Mouse (Mus musculus): ENCODE measurements around the gene Fgfr2.
"Not testable (repeated sequence)": the region's sequence is repeated elsewhere in the genome, so short reads cannot be mapped to it uniquely, and the experiment has no call there.

Fgfr2 gene

DNA sequence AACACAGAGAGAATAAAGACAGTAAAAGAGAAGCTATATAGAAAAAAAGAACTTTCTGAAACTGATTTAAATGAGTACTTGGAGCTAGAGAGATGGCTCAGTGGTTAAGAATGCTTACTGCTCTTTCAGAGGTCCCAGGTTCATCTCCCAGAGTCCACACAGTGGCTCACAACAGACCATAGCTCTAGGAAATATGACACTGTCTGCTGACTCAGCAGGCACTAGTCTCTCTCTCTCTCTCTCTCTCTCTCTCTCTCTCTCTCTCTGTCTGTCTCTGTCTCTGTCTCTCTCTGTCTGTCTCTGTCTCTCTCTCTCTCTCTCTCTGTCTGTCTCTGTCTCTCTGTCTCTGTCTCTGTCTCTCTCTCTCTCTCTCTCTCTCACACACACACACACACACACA lies 620.7 kb downstream of the Fgfr2 start:
- DNase-seq (ENCODE audit: low spot score), result not testable (repeated sequence)

- no peak for DNase-seq (ENCODE audit: low spot score)
Measured at GRCm38 (mm10) chr7:132497142-132497541, 626.0 kb downstream of the Fgfr2 start.

DNA sequence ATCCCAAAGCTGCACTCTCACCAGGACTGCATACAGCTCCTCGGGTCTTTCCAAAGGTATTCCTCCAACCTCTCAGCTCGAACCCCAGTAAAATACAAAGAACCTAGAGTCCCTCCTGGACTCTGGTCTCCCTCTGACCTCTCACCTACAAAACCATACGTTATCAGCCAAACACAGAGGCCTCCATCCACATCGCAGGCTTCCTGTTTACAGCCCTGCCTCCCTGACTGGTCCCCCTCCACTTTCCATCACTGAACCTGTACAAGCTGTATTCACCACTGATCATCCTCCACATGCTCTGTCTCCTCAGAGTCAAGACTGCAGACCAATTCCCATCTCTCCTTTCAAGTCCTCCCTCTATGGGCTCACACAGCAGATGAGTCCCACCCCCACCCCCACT lies 628.9 kb downstream of the Fgfr2 start:
- DNase-seq (ENCODE audit: low spot score), result no peak

GRCm38 (mm10) chr7:132493632-132494031 lies 629.5 kb downstream of the Fgfr2 start:
- DNase-seq (ENCODE audit: low spot score), result no peak

- DNase-seq (ENCODE audit: low spot score), result no peak
Measured at GRCm38 (mm10) chr7:132491902-132492301, 631.2 kb downstream of the Fgfr2 start.

DNA sequence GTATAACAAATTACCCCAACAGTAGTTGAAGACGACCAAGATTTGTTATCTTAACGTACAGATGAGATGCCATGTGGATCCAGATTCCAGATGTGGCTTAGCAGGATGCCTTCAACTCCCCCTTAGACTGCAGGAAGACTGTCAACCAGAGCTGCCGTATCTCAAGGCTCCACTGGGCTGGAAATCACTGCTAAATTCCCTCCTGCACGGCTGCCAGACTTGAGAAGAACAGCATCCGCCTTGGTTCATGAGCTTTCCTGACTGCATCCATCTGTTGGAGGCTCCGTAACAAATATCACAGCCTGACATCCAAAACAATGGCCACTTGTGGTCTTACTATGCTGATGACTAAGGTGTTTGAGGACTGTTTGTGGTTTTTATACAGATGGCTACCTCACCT lies 635.8 kb downstream of the Fgfr2 start:
- no peak for DNase-seq (ENCODE audit: low spot score)

- no peak for DNase-seq (ENCODE audit: low spot score)
Measured at GRCm38 (mm10) chr7:132486403-132487178, 636.6 kb downstream of the Fgfr2 start.

DNA sequence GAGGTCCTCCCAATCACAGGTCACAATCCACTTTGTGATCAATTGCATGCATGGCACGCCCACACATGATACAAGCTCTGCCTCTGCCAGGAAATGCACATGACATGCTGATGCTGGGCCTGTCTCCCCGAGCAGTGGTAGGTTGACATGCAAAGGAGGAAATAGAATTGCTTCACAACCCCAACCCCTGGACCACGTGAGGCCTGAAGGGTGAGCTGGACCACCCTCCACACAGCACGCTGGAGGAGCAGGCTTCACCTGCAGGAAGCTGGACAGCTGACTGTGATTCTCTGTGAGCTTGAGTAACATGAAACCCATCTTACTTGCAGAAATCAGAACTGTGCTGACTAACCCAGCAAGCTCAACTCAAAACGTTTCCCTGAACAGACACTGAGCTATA lies 638.7 kb downstream of the Fgfr2 start:
- no peak for DNase-seq (ENCODE audit: low spot score)

GRCm38 (mm10) chr7:132480696-132481306 lies 642.3 kb downstream of the Fgfr2 start:
- DNase-seq (ENCODE audit: low spot score), result no peak

DNA sequence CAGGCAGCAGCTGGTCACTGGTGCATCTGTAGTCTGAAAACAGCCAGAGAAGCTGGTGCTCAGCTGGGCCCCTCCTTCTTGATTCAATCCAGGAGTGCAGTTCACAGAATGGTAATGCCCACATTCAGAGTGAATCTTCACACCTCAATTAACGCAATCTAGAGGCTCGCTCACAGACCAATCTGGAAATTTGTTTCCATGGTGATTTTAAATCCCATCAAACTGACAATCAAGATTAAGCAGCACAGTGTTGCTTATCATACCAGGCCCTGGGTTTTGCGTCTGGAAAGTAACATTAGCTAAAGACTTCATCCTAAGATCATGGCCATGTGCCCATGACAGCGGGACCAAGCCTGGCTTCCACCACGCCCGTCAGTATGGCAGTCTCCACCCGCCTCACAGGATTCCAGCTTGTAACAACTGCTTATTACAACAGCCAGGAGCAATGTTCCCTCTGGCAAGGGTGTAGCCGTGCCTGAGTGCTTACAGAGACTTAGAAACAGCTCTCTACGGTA lies 644.8 kb downstream of the Fgfr2 start:
- DNase-seq (ENCODE audit: low spot score), result no peak

GRCm38 (mm10) chr7:132477753-132478152 lies 645.4 kb downstream of the Fgfr2 start:
- DNase-seq (ENCODE audit: low spot score), result no peak

DNA sequence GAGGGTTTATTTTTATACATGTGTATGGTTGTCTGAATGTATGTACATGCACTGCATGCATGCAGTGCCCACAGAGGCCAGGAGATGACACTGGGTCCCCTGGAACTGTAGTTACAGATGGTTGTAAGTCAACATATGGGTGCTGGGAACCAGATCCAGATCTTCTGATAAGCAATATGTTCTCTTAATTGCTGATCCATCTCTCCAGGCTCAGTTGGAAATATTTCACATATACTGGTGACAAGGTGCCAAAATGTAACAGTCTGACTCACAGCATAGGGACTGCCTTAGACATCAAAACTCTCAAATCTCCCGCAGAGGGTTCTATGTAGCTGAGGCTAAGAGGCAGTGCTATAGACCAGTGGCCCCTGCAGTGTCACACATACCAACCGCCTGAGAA lies 646.7 kb downstream of the Fgfr2 start:
- DNase-seq (ENCODE audit: low spot score), result no peak

DNA sequence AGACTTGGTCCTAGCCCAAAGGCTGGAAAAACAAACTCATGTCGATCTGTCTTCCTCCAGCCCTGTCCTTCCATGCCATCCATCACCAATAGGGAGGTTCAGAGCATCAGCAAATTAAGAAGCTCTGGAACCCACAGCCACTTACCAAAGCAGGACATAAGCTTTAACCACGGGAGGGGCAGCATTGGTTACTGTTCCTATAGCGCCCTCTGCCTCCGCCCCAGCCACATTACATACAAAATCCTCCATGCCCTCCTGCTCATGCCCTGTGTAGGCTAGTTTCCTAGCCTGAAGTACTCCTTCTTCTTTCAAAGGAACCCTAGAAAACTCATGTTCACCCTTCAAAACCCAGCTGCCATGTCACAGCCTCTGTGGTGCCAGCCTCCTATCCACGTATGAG lies 648.1 kb downstream of the Fgfr2 start:
- DNase-seq (ENCODE audit: low spot score), result peak; percentile 49

DNA sequence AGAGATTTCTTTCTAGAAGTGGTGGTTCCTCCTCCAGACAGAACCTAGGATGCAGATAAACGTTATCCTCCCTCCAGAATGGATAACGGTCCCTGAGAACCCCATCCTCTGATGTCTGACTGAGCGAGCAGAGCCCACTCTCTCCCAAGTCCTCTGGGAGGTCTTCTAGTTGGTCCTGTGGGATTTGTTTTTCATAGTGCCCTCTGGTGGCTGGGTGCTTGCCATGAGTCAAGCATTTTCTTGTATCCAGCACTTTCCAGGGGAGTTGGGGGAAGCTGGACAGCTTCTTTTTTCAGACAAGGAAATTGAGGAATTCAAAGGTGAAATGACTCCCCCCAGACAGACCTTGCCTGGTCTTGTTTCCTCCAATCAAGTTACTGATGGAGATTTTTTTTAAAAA lies 651.8 kb downstream of the Fgfr2 start:
- peak; percentile 31 for DNase-seq (ENCODE audit: low spot score)

- DNase-seq (ENCODE audit: low spot score), result no peak
Measured at GRCm38 (mm10) chr7:132468391-132468790, 654.8 kb downstream of the Fgfr2 start.

DNA sequence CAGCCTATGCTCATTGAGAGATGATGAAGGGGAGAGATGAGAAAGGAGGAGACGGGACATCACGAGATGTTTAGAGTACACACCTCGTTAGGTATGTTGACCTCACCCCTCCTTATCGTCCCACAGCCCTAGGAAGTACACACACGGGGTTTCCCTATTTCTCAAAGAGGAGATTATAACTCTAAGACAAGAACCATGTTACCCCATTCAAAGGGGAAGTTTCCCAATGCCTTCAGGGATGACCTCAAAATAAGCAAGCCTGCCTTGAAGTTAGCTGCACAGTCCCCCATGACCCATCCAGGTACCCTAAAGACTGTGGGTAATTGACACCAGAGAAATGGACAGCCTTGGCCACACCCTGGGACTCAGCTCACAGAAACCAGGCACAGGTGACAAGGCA lies 657.3 kb downstream of the Fgfr2 start:
- DNase-seq (ENCODE audit: low spot score), result no peak

DNA sequence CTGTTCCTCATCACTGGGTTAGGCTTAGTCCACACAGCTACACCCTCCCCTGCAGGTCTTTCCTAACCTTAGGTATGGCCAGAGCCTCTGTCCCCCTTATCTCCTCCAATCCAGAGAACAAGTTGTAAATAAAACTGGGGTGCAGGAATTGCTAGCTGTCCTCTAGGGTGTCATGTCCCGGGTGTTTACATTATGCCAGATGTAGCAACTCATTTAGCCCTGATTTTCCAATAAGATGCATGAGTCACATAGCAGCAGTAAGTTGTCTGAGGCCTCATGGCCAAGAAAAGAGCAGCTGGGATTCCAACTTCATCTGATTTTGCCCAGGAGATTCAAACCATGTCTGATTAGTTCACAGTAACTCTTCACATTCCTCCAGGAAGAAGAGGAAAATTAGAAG lies 658.3 kb downstream of the Fgfr2 start:
- no peak for DNase-seq (ENCODE audit: low spot score)

DNA sequence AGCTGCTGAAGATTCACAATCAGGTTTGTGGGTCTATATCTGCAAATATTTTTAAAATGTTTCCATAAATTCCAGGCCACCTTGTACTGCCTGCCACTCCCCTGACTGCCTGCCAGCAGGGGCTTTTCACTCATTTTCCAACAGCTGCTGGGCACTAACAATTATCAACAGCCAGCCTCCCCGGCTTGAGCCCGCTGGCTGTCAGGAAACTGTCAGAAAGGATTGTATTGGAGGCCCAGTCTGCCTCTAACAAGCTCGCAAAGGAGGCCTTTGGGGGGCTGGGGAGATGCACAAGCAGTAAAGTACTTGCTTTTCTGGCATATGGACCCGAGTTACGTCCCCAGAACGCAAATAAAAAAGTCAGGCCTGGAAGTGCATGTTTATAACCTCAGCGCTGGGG lies 664.7 kb downstream of the Fgfr2 start:
- no peak for DNase-seq (ENCODE audit: low spot score)

- no peak for DNase-seq (ENCODE audit: low spot score)
Measured at GRCm38 (mm10) chr7:132455071-132455720, 668.0 kb downstream of the Fgfr2 start.

DNA sequence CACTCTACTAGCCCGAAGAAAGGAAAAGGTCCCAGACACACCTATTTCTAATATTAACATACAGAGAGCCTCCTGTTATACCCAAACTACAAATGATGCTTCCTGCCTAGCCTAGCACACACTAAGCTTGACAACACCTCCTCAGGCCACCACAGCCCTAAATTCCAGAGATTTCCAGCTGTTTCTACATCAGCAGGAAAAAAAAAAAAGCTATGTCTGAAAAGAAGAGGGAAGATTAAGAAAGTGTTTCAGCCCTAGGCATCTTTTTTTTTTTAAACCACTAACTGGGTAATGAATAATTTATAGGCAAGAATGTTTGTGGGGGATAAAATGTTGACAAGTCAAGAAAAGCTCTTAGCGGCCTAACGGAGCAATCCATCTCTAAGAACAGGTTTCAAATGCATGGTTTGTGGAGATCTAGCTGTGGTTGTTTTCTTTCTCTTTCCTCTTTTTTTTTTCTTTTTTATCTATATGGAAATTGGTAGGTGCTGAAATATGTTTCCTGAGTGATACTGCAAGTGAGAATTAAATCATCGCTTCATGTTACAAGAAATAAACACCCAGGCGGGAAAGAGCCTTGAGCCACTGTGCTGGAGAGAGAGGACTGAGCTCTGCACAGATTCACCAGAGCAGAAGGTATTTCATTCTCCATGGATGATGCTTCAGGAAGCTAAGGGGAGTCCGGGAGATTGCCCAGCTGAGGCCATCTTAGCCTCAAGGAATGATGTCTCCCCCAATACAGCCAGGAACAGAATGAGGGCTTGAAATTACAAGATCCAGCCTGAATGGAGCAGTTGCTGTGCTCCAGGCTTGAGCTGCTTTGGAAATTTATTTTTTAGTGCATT lies 673.0 kb downstream of the Fgfr2 start:
- no peak for DNase-seq (ENCODE audit: low spot score)

DNA sequence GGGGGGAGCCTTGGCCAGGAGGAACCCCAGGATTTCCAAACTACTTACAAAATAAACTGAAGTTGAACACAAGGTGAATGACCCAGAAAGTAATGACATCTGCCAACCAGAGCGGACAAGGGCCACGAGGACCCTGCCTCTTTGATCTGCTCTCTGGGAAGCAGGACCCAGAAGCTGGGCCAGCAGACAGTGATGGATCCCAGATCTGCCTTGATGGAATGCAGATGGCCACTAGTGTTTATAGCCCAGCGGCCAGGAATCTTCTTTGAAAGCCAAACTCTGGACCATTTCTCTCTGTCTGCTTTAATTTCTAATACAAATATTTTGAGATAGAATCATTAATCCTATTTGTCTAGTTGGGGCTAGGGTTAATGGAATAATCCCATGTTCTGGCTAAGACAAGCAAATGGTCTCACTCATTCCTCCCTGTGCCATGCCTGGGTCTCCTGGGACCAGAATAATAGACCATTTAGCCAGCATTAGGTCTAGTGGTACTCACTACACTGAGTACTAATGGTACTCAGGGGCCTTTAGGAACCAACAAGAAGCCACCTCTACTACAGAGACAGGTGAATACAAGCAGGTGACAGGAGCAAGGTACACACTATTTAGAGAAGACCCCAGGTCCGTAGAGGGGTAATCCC lies 674.5 kb downstream of the Fgfr2 start:
- peak; percentile 8 for DNase-seq (ENCODE audit: low spot score)

DNA sequence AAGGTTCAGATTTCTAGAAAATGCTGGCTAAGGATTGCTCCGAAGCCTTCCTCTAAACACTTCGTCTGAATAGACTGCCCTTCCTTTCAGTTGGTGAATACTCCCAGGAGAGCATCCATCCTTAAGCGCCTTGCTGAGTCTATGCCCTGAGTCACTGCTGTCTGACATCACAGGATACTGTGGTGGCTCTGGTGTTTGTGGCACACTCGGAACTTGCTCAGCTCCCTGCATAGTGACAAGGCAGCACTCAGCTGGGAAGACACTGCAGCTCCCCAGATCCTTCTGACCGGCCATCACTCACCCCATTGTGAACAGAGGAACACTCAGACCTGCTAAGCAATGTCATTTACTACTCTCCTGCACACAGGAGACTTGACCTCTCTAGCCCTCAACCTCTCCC lies 675.6 kb downstream of the Fgfr2 start:
- no peak for DNase-seq (ENCODE audit: low spot score)
